Mouse (Mus musculus): Measurements from ENCODE around the gene Slc44a2.
A peak's percentile ranks its signal among the peaks of the same experiment; 100 is the strongest.
"Not testable (repeated sequence)": the region's sequence is repeated elsewhere in the genome, so short reads cannot be mapped to it uniquely, and the experiment has no call there.

Gene Slc44a2

GRCm38 (mm10) chr9:21320619-21321512, at the start of gene Slc44a2:
Slc44a2 (plus strand) TSS chr9:21320698.
- DNase-seq = peak; percentile 70 to 83

DNA sequence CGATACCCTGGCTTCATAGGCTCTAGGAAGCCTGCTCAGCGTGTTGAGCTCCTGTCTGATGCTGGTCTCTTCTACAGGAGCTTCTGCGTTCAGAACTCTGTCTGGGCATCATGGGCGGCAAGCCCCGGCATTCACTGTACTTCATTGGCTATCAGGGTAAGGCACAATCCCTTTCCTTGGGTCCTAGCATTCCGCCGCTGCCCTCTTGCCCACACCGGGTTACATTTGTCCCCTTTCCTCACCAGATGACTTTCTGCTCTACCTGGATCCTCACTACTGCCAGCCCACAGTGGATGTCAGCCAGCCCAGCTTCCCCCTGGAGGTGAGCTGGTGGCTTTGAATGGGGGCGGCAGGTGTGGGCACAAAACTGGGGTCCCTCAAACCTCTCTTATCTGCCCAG, 48.1 kb upstream of the Slc44a2 start:
- no peak for DNase-seq

DNA sequence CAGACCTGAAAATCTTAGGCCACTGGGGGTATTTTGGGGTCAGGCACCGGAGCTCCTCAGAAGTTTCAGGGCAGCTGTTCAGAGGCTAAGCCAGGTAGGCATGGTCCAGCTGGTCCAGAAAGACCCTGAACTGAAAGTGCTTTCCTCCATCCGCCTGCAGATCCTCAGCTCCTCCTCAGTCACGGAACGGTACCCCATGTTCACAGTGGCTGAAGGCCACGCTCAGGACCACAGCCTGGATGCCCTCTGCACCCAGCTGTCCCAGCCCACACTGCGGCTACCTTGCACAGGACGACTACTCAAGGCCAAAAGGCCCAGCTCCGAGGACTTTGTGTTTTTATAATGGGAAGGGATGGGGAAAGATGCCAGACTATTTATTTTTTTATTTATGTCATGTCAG, 47.4 kb upstream of the Slc44a2 start:
- DNase-seq = no peak

DNA sequence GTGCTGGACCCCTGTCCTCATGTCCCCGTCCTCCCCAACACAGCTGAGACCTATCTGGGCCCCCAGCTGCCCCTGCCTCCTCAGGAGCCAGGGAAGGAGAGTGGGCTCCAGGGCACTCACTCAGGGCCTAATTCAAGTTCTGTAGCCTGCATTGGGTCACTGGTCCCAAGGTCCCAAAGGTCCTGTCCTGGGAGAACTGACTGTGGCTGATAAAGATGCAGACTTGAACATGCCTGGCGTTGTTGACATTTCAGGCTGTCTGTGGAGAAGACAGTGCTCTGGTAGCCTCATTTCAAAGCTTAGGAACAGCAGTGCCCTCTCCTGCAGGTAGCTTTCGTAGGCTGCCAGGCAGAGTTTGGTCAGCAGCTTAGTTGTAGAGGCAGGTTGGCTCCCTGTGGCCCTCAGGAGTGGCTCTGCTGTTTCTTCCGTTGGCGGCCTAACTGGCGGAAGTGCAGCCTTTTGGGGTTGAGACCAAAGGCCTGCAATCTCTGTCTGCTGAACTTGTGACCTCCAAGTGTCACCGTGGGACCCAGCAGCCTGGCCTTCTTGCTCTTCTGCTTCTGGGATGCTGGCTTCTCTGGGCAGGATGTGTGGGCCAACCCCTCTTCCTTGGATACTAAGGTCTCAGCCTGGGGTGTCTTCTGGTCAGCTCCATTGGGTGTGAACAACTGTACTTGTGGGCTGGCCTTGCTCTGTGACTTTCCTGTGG, 46.8 kb upstream of the Slc44a2 start:
- DNase-seq = no peak

- no peak for DNase-seq
These were observed 46.2 kb upstream of the Slc44a2 start for GRCm38 (mm10) chr9:21274336-21274735.

GRCm38 (mm10) chr9:21275013-21275710, 45.3 kb upstream of the Slc44a2 start:
- DNase-seq = no peak

- no peak for DNase-seq
These were observed 44.8 kb upstream of the Slc44a2 start for GRCm38 (mm10) chr9:21275727-21276126.

GRCm38 (mm10) chr9:21276307-21276706, 44.2 kb upstream of the Slc44a2 start:
- no peak for DNase-seq

DNA sequence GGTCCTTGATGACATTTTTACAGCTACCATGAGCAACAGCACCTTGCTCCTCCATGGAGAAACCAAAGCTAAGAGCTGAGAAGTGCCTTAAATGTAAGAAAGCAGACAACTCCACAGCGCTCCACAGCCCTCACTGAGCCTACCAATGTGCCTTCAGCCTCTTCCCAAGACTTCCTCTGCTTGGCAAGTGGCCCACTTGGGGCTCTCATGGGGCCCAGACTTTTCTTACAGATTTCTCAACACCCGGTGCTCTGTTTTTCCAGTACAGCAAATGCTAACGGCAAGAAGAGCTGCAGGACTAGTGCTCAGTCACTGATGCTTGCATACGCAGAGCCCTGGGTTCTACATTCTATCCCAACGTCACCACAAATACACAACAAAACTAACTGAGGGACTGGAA, 42.7 kb upstream of the Slc44a2 start:
- DNase-seq = no peak

DNA sequence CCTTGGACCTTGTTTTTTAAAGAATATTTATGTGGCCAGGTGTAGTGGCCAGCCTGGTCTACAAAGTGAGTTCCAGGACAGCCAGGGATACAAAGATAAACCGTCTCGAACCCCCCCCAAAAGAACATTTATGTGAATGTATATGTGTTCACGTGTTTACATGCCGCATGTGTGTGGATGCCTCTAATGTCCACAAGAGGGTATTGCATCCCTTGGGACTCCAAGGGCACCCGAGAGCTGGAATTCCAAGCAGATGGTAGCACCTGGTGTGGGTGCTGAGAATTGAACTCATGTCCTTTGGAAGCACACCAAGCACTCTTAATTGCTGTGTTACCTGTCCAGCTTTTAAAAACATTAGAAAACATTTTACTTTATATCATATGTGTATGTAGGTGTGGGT, 36.9 kb upstream of the Slc44a2 start:
- no peak for DNase-seq

DNA sequence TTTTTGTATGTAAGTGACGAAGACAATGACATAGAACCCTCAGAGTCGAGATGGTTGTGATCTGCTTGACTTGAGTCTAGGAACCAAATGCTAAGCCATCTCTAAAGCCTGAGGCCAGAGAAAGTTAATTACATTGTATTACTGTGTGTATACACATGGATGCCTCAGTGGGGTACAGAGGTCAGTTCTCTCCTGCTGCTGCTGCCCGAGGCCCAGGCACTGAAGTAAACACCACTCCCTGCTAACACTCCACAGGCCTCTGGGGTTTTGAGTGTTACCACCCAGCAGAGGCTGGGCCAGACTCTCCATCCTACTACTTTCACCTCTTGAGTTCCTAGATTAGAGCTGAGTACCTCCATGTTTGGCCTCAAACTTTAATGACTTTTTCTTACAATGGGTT, 36.5 kb upstream of the Slc44a2 start:
- peak in 1 of 2 experiments; percentile 39 for DNase-seq

DNA sequence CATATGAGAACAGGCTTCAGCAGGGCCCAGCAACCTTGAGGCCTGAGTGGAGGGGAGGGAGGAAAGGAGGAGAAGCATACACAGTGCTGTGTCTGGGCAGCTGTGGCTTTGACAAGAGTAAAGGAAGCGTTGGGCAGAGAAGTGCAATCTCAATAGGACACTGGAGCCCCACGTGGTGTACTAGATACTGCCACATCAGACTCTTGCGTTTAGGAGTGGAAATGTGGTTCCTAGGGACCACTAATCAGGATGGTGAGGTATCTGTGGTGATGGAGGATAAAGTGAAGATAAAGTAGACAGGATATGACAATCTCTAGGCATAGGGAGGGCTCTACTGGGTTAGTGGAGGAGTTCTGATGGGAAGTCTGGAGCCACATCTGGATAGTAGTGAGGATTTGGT, 33.7 kb upstream of the Slc44a2 start:
- DNase-seq = no peak

DNA sequence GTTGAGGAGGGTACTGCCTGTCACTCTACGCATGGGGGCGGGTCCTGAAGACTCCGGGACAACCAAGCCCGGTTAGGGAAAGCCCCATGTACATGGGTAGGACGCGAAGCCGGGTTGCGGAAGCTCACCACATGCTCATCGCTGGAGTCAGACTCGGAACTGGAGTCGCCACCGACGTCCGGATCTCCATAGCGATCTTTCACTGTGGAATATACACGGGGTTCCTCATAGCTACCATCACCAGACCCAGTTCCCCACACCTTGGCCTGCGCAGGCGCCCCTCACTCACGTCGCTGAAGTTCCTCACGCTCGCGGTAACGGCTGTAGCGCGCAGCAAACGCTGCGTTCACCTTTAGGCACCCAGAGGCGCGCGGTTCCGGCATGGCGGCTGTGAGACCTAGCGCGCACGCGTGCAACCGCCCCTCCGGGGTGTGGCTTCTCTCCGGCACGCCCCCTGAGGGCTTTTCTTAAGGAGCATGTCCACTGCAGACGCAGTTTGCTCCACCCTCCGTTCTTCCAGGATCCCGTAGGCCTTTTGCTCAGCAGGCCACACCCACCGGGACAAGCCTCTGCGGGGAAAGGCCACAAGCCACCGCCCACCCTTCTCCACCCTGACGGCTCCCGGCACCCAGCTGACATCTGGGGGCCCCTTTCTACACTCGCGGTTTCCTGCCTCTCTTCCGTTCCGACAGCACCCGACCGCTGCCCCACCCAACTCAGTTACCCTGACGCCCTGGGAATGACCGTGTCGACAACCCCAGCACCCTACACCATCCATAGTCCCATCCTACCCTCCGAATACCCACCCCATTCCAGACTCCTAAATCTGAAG, 32.7 kb upstream of the Slc44a2 start, which contains the start of gene Kri1:
Gene Kri1, minus strand, starts transcription at position 399 of the 832 bp plus-strand sequence.
- DNase-seq = peak; percentile 99

- no peak for DNase-seq
These were observed 31.8 kb upstream of the Slc44a2 start for GRCm38 (mm10) chr9:21288404-21289336.

- no peak for DNase-seq
These were observed 31.2 kb upstream of the Slc44a2 start for GRCm38 (mm10) chr9:21289337-21289671.

- DNase-seq = peak in 1 of 2 experiments; percentile 52
These were observed 29.9 kb upstream of the Slc44a2 start for GRCm38 (mm10) chr9:21290589-21290988.

DNA sequence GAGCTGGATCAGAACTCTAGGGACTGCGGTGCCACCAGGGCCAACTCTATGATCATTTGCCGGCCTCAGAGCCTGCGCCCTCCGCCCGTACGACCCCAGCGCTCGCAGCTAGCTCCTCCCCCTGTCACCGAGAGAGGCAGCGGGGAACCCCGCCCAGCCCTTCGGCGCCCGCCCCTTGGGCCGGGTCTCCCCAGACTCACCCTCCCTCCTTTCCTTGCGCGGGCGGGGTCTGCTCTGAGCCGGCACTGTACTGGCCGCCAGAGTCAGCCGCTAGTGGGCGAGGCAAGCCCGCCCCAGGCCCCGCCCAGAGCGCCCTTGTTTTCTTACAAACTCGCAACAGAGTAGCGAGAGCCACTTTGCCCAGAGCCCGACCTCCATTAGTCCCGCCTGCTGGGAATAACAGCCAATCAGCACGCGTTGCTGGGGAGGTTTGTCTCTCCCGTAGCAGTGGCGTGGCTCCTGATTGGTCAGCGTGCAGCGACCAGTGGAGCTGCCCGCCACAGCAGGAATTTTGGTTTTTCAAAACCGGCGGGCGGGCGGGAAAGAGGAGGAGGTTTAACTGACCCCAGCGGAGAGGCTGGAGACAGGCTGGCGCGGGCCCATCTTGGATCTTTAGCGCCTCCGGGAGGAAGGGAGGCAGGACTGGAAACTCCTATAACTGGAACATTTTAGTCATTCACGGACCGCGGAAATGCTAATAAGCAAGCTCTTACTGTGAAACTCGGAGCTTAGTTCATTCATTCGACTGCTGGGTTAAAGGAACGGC, 29.3 kb upstream of the Slc44a2 start, which contains the start of gene Cdkn2d:
Gene Cdkn2d, minus strand, starts transcription at position 386 of the 766 bp plus-strand sequence.
- DNase-seq = peak; percentile 100

DNA sequence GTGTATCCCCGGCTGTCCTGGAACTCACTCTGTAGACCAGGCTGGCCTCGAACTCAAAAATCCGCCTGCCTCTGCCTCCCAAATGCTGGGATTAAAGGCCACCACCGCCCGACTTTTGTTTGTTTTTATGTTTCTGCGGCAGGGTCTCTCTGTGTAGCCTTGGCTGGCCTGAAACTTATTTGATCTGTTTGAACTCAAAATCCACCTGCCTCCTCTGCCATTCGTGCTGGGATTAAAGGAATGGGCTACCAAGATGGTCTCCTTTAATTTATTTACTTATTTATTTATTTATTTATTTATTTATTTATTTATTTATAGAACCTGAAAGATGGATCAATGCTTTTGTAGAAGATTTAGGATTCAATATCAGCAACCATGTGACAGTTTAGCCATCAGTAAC, 28.6 kb upstream of the Slc44a2 start:
- not testable (repeated sequence) for DNase-seq

- DNase-seq = no peak
These were observed 28.2 kb upstream of the Slc44a2 start for GRCm38 (mm10) chr9:21292271-21292670.

DNA sequence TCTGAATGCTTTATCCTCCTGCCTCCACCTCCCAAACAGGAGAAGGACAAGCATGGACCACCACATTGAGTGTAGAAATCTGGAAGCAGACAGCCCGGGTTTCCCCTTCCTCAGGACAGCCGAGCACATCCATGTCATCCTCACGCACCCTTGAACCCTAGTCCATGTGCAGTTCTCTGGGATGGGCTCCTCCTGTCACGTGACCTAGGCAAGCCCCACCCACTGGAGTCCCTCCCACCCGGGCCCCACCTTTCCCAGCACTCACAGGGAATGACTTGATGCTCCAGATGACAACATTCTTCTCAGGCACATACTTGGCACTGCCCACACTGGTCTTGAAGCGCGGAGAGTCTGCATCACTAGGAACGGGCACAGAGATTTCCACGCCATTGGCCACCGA, 21.5 kb upstream of the Slc44a2 start:
- DNase-seq = no peak
